Mouse (Mus musculus) CH12.LX (cell line): Measurements from ENCODE around the gene Erc1. TPM values are rescaled to one million over a fixed set of nuclear protein-coding genes. Genes with fewer than 3 reads are reported as not detected.

Experiments
- DNase-seq: peaks from one replicate; pipeline ENCODE4 v3.0.0-alpha.2; 2013; ENCODE audit errors: extremely low read depth
- H3K27ac ChIP-seq: 2 replicates; pipeline ENCODE4 v1.5.1; 2012; ENCODE audit warnings: low read depth, mild to moderate bottlenecking, control low read depth, moderate library complexity; ENCODE audit not compliant: insufficient read depth
- H3K27me3 ChIP-seq: replicated peaks from 2 replicates; pipeline ENCODE3; 2012; ENCODE audit warnings: inconsistent platforms
- H3K36me3 ChIP-seq, 2 experiments: replicated peaks in 1 of 2; 2 replicates each; pipeline versions ENCODE3 to v1.6.1; 2012; ENCODE audit warnings: inconsistent platforms in 1 of 2, low read length in 1 of 2, mild to moderate bottlenecking in 1 of 2, mixed read lengths in 1 of 2, moderate library complexity in 1 of 2; ENCODE audit not compliant: control insufficient read depth in 1 of 2, insufficient read depth in 1 of 2
- H3K4me1 ChIP-seq, 2 experiments: 2 replicates each; pipeline ENCODE4 v1.6.1; 2012; ENCODE audit warnings: inconsistent platforms in 1 of 2, moderate library complexity in 1 of 2; ENCODE audit not compliant: insufficient read depth in 2 of 2, control insufficient read depth in 1 of 2
- H3K4me2 ChIP-seq: 2 replicates; pipeline ENCODE4 v1.6.1; 2012; ENCODE audit warnings: low read depth, mild to moderate bottlenecking, control low read depth; ENCODE audit not compliant: poor library complexity, insufficient read depth, severe bottlenecking
- H3K4me3 ChIP-seq, 3 experiments: fragments of 150-350 bp in 1 of 3; sonication (generic) in 1 of 3; replicated peaks in 1 of 3; 2 replicates each; pipeline versions ENCODE3 to v1.5.1; 2011 to 2012; ENCODE audit warnings: low read depth in 2 of 3, low read length in 2 of 3, mild to moderate bottlenecking in 2 of 3, moderate library complexity in 2 of 3, control low read depth in 1 of 3, improper control_type of control experiment in 1 of 3, inconsistent platforms in 1 of 3, mixed read lengths in 1 of 3; ENCODE audit not compliant: poor library complexity in 1 of 3
- H3K79me2 ChIP-seq: replicated peaks from 2 replicates; pipeline ENCODE4 v1.6.1; 2012; ENCODE audit warnings: mild to moderate bottlenecking, moderate library complexity; ENCODE audit not compliant: control insufficient read depth, poor library complexity, insufficient read depth, severe bottlenecking; ENCODE audit errors: extremely low read depth
- H3K9ac ChIP-seq: 2 replicates; pipeline ENCODE4 v1.6.1; 2012; ENCODE audit warnings: low read depth, mild to moderate bottlenecking, control low read depth, moderate library complexity; ENCODE audit not compliant: insufficient read depth
- H3K9me3 ChIP-seq: replicated peaks from 2 replicates; pipeline ENCODE3; 2012; ENCODE audit warnings: low read length, inconsistent platforms, mixed read lengths
- BHLHE40 ChIP-seq: IDR thresholded peaks from 2 replicates; pipeline ENCODE4 v1.6.1; 2011; ENCODE audit warnings: mild to moderate bottlenecking, low read depth, low read length, improper control_type of control experiment
- CHD1 ChIP-seq: IDR thresholded peaks from 2 replicates; pipeline ENCODE4 v1.6.1; 2012; ENCODE audit warnings: low read depth, low read length, improper control_type of control experiment, inconsistent platforms
- CHD2 ChIP-seq: IDR thresholded peaks from 2 replicates; pipeline ENCODE4 v1.6.1; 2011; ENCODE audit warnings: low read length, improper control_type of control experiment
- CTCF ChIP-seq, 2 experiments: IDR thresholded peaks in 1 of 2; conservative IDR thresholded peaks in 1 of 2; 2 replicates each; pipeline ENCODE4 v1.5.1; 2011 to 2012; ENCODE audit warnings: low read depth in 2 of 2, low read length in 2 of 2, improper control_type of control experiment in 1 of 2, inconsistent platforms in 1 of 2, mild to moderate bottlenecking in 1 of 2, moderate library complexity in 1 of 2
- EP300 ChIP-seq: IDR thresholded peaks from 2 replicates; pipeline ENCODE4 v1.6.1; 2011; ENCODE audit warnings: low read length, improper control_type of control experiment
- ETS1 ChIP-seq: conservative IDR thresholded peaks from 2 replicates; pipeline ENCODE4 v1.6.1; 2012; ENCODE audit warnings: low read depth, mild to moderate bottlenecking, inconsistent platforms, low read length, improper control_type of control experiment, moderate library complexity
- GABPA ChIP-seq: IDR thresholded peaks from 2 replicates; pipeline ENCODE4 v1.6.1; 2012; ENCODE audit warnings: low read depth, low read length, improper control_type of control experiment, inconsistent platforms; ENCODE audit not compliant: insufficient replicate concordance
- HCFC1 ChIP-seq: IDR thresholded peaks from 2 replicates; pipeline ENCODE4 v1.6.1; 2012; ENCODE audit warnings: low read depth, mild to moderate bottlenecking, inconsistent platforms, low read length, improper control_type of control experiment
- IRF4 ChIP-seq: IDR thresholded peaks from 2 replicates; pipeline ENCODE4 v1.6.1; 2014; ENCODE audit warnings: low read depth, mild to moderate bottlenecking, inconsistent platforms, low read length, improper control_type of control experiment
- JUN ChIP-seq: IDR thresholded peaks from 2 replicates; pipeline ENCODE4 v1.6.1; 2011; ENCODE audit warnings: low read depth, mild to moderate bottlenecking, low read length, improper control_type of control experiment, moderate library complexity; ENCODE audit not compliant: insufficient read depth
- KAT2A ChIP-seq: IDR thresholded peaks from 2 replicates; pipeline ENCODE4 v1.6.1; 2012; ENCODE audit warnings: low read length, improper control_type of control experiment, inconsistent platforms; ENCODE audit not compliant: insufficient replicate concordance
- MAFK ChIP-seq: IDR thresholded peaks from 2 replicates; pipeline ENCODE4 v1.6.1; 2011; ENCODE audit warnings: low read length, improper control_type of control experiment; ENCODE audit not compliant: insufficient replicate concordance
- MXI1 ChIP-seq: IDR thresholded peaks from 2 replicates; pipeline ENCODE4 v1.6.1; 2011; ENCODE audit warnings: mild to moderate bottlenecking, low read depth, low read length, improper control_type of control experiment
- MYC ChIP-seq: IDR thresholded peaks from 2 replicates; pipeline ENCODE4 v1.6.1; 2011; ENCODE audit warnings: low read depth, mild to moderate bottlenecking, improper control_type of control experiment, low read length
- NRF1 ChIP-seq: IDR thresholded peaks from 2 replicates; pipeline ENCODE4 v1.6.1; 2014; ENCODE audit warnings: low read depth, mild to moderate bottlenecking, inconsistent platforms, low read length, improper control_type of control experiment, moderate library complexity
- PAX5 ChIP-seq: IDR thresholded peaks from 2 replicates; pipeline ENCODE4 v1.6.1; 2012; ENCODE audit warnings: low read length, inconsistent platforms, mixed read lengths
- POLR2A ChIP-seq: IDR thresholded peaks from 2 replicates; pipeline ENCODE4 v1.6.1; 2011; ENCODE audit warnings: low read depth, mild to moderate bottlenecking, improper control_type of control experiment, low read length
- POLR2AphosphoS2 ChIP-seq: IDR thresholded peaks from 2 replicates; pipeline ENCODE4 v1.6.1; 2011; ENCODE audit warnings: low read depth, low read length, improper control_type of control experiment
- RAD21 ChIP-seq: IDR thresholded peaks from 2 replicates; pipeline ENCODE4 v1.6.1; 2011; ENCODE audit warnings: low read depth, mild to moderate bottlenecking, low read length, improper control_type of control experiment, moderate library complexity
- TBP ChIP-seq: conservative IDR thresholded peaks from 2 replicates; pipeline ENCODE4 v1.6.1; 2011; ENCODE audit warnings: low read depth, low read length, improper control_type of control experiment
- UBTF ChIP-seq: IDR thresholded peaks from 2 replicates; pipeline ENCODE4 v1.6.1; 2012; ENCODE audit warnings: low read depth, mild to moderate bottlenecking, inconsistent platforms, low read length, improper control_type of control experiment, moderate library complexity
- USF1 ChIP-seq: IDR thresholded peaks from 2 replicates; pipeline ENCODE4 v1.6.1; 2014; ENCODE audit warnings: low read depth, mild to moderate bottlenecking, inconsistent platforms, low read length, improper control_type of control experiment
- ZC3H11A ChIP-seq: IDR thresholded peaks from 2 replicates; pipeline ENCODE4 v1.6.1; 2012; ENCODE audit warnings: low read depth, mild to moderate bottlenecking, inconsistent platforms, low read length, improper control_type of control experiment
- ZMIZ1 ChIP-seq: IDR thresholded peaks from 2 replicates; pipeline ENCODE4 v1.6.1; 2012; ENCODE audit warnings: low read depth, mild to moderate bottlenecking, inconsistent platforms, low read length, improper control_type of control experiment
- ZNF384 ChIP-seq: IDR thresholded peaks from 2 replicates; pipeline ENCODE4 v1.6.1; 2012; ENCODE audit warnings: low read depth, low read length, improper control_type of control experiment, inconsistent platforms
- dilution Hi-C: fragments of 300-500 bp; cut with MboI; formaldehyde crosslinking; loops from 2 replicates; pipeline ENCODE4 v1.14.3; 2020; ENCODE audit warnings: low sequenced_read_pairs; ENCODE audit not compliant: extremely low pct_unique_long_range_greater_than_20kb, extremely low pct_ligation_motif_present
- in situ Hi-C: fragments of 300-500 bp; cut with MboI; formaldehyde crosslinking; loops from 3 replicates; pipeline ENCODE4 v1.14.3; 2019; ENCODE audit warnings: low sequenced_read_pairs, low pct_ligation_motif_present, low pct_unique_long_range_greater_than_20kb, mixed read lengths
- polyA plus RNA-seq: library from polyadenylated mRNA; unstranded; fragments of >175 nt; gene quantifications from 2 replicates; pipeline ENCODE4 v1.2.1, GENCODE M21; 2012; ENCODE audit warnings: low read depth; ENCODE audit not compliant: insufficient read length
- total RNA-seq, 2 experiments: library from RNA; depleted of rRNA; stranded (reverse); fragments of 300-350 nt in 1 of 2; fragments of >200 nt in 1 of 2; gene quantifications; 2 replicates each; pipeline ENCODE4 v1.2.3; 2012 to 2014

Gene Erc1
- total and polyA plus RNA-seq, 3 experiments, result 1.4 to 3.3 (median 2.5) TPM

DNA sequence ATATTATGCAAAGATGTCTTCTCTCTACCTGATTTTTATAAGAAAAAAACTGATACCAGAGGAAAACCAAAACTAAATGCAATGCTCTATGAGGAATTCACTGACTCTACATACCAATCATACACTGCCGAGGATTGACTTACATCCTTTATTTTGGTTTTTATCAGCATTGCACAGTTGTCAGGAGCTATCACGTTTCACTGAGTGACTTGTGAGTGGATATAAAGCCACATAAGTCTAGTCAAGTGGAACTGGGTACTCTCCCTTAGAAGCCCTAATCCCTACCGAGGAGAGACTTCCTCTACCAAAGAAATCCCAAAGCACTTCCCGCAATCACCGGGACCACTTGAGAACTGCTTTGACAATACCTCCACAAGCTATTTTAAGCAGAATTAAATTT is 90.2 kb downstream of the Erc1 start:
- no peak overlapping the region for H3K27ac ChIP-seq
- no peaks in the 10 kb centered on the region for H3K9me3 ChIP-seq
- H3K4me2 ChIP-seq, result no peak overlapping the region
- H3K27me3 ChIP-seq, result no peaks in the 10 kb centered on the region
- no peaks in the 10 kb centered on the region for H3K4me1 ChIP-seq
- TF ChIP-seq ZC3H11A (no peak), ZMIZ1 (no peak), KAT2A (no peak), ZNF384 (no peak), NRF1 (no peak), POLR2AphosphoS2 (no peak), EP300 (no peak), MXI1 (no peak), JUN (no peak), IRF4 (no peak), MAFK (no peak), CHD2 (no peak), BHLHE40 (no peak), CTCF (conservative IDR thresholded peaks at IDR 0.05 in 1 of 2, IDR thresholded peaks at IDR 0.05 in 1 of 2; ENCODE audit: low read depth in 2 of 2, low read length in 2 of 2) (no peak), GABPA (no peak), HCFC1 (no peak), UBTF (no peak), ETS1 (no peak), USF1 (no peak), TBP (no peak)
- peaks cover 0 to 2% of the 10 kb centered on the region in 2 experiments for H3K36me3 ChIP-seq
- in situ Hi-C loops (no loop called here), dilution Hi-C loops (no loop called here)
- DNase-seq, result no peak
- no peak overlapping the region for H3K9ac ChIP-seq
- no peaks in the 10 kb centered on the region for H3K79me2 ChIP-seq
- H3K4me3 ChIP-seq, result no peak overlapping the region

- Histone ChIP-seq H3K4me3 (no peak overlapping the region), H3K9ac (no peak overlapping the region), H3K27me3 (no peaks in the 10 kb centered on the region), H3K27ac (no peak overlapping the region), H3K4me1 (no peaks in the 10 kb centered on the region), H3K79me2 (no peaks in the 10 kb centered on the region), H3K9me3 (no peaks in the 10 kb centered on the region), H3K4me2 (no peak overlapping the region), H3K36me3 (peaks cover 0 to under 1% of the 10 kb centered on the region in 2 experiments)
- TF ChIP-seq PAX5 (no peak), ZC3H11A (no peak), MXI1 (no peak), MYC (no peak), NRF1 (no peak), CTCF (conservative IDR thresholded peaks at IDR 0.05 in 1 of 2, IDR thresholded peaks at IDR 0.05 in 1 of 2; ENCODE audit: low read depth in 2 of 2, low read length in 2 of 2) (no peak), POLR2A (no peak), RAD21 (no peak), USF1 (no peak), IRF4 (no peak), ETS1 (no peak), CHD2 (no peak), CHD1 (no peak), UBTF (no peak), ZNF384 (no peak), BHLHE40 (no peak), TBP (no peak)
- in situ Hi-C loops (no loop called here), dilution Hi-C loops (no loop called here)
- no peak for DNase-seq
These were observed 92.1 kb downstream of the Erc1 start for GRCm38 (mm10) chr6:119755866-119756265.
